Mouse (Mus musculus) induced T-regulatory cell, adult 2 months (primary cell): ENCODE measurements at regions not wholly inside any gene's neighbourhood (a gene's known extent, or its start where the extent isn't known, plus 50 kb on each side); places are given as distances from the start of the nearest gene placed in this dataset.

Experiments
- DNase-seq: peaks from one replicate; pipeline ENCODE4 v3.0.0-alpha.2; 2012; ENCODE audit warnings: low read depth

- peak; percentile 15 for DNase-seq
These were observed 357.6 kb upstream of the Acvr2a start for GRCm38 (mm10) chr2:48456072-48457040.

GRCm38 (mm10) chr2:48457117-48457516, 356.8 kb upstream of the Acvr2a start:
- DNase-seq = no peak

DNA sequence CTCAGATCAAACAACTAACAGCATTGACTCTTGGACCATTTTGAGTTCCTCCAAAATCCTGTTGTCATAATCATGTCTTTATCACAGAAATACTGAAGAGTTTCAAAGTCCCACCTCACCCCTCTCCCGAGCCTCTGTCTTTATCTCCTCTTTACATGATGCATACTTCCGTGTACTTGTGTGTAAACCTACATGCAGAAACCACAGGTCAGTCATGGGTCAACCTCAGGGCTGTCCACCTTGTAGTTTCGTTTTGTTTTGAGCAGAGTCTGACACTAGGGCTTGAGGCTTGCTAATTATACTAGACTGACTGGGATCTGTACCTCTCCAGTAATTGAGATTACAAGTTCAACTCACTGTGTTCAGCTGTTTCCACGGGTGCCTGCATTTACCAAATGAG, 348.4 kb upstream of the Acvr2a start:
- no peak for DNase-seq

DNA sequence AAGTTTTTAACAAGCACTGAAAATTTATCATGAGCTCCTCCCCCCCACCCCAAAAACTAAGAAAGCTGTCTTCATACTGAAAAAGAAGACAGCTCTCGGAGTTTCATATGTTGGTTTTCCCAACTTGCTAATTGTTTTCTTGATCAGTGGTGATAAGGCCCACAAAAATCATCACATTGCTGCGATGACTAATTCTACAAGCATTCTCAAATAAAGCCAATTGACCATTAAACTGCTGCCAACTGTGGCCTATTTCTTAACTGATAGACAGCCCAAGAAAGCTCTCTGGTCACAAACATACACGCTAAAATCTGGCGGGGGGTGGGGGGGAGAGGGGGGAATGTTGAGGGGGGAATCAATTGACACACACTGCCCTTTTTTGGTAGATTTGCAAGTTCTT, 345.0 kb upstream of the Acvr2a start:
- DNase-seq = no peak

GRCm38 (mm10) chr2:48469357-48469756, 344.6 kb upstream of the Acvr2a start:
- DNase-seq = peak; percentile 41

- DNase-seq = peak; percentile 79
These were observed 340.8 kb upstream of the Acvr2a start for GRCm38 (mm10) chr2:48473102-48473501.

GRCm38 (mm10) chr2:48474642-48475041, 339.3 kb upstream of the Acvr2a start:
- peak; percentile 32 for DNase-seq

DNA sequence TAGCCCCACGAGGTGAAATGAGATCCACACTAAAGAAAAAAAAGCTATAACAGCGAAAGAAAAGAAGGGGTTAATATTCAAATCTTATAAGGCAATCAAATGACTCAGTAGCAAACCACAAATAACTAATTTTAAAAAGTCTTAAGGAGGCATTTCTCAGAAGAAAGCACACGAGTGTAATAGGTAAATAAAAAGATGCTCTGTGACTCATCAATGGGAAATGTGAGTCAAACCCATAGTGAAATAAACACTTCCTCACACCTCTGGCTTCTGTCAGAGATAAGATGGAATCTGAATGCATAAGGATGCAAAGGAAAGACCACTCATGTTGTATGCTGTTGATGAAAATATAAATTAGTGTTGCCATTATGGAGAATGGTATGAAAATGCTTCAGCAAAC, 337.1 kb upstream of the Acvr2a start:
- peak; percentile 58 for DNase-seq

- DNase-seq = no peak
These were observed 336.6 kb upstream of the Acvr2a start for GRCm38 (mm10) chr2:48477336-48477735.

DNA sequence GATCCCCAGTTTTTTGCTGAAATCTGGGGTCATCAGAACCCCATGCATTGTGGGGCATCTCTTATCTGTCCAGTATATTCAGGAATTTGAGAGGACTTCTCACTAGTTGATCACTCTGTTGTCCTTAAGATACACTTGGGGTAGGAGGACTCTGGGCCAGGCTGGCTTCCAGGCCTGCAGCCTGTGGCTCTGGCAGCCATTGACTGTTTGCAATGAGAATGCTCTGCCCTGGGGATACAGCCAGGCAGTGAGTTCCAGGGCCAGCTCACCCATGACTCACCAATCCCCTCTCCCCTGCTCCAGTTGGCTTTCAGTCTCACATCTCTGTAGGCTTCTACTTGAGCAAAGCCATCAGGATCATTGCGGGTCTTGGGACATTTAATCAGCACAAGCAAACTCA, 334.3 kb upstream of the Acvr2a start:
- no peak for DNase-seq

- DNase-seq = no peak
These were observed 333.3 kb upstream of the Acvr2a start for GRCm38 (mm10) chr2:48480428-48481191.

DNA sequence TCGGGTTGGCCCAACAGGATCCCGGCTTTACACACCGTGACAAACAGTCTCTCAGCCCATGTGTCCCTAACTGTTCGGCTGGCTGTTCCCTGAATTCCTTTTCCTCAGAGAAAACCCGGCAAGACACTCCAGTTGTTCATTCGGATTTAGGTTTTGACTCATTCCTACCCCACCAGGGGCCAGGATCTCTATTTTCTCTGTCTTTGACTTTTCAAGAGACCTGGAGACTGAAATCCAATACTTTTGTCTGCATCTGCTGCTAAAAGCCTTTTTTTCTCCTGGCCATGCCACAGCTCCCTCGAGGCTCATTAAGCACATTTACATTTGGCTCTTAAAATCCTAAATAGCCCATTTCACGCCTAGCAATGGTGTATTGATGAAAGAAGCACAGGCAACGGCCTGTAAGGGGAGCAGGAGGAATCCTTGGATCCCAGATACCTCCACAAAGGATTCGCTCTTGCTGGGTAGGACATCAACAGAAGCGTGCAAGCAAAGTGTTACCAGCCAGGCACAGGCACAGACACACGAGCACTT, 332.6 kb upstream of the Acvr2a start:
- DNase-seq = no peak

DNA sequence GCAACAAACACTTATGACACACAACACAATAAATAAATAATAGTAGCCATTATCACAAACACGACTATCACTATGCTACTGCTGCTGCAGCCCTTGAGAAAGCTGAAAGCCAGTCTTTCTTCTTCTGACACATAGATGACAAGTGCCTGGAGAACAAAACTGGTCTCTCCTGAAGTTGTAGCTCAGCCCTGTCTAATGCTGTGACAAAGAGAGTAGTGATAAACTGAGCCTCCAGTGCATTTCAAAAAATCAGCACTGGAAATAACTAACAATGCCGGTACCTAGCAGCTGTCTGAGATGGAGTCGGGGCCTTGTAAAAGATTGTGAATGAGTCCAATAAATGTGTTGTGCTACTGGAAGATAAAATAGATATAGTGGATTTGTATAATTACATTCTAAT, 320.3 kb upstream of the Acvr2a start:
- no peak for DNase-seq

- DNase-seq = no peak
These were observed 319.8 kb upstream of the Acvr2a start for GRCm38 (mm10) chr2:48494065-48494464.

DNA sequence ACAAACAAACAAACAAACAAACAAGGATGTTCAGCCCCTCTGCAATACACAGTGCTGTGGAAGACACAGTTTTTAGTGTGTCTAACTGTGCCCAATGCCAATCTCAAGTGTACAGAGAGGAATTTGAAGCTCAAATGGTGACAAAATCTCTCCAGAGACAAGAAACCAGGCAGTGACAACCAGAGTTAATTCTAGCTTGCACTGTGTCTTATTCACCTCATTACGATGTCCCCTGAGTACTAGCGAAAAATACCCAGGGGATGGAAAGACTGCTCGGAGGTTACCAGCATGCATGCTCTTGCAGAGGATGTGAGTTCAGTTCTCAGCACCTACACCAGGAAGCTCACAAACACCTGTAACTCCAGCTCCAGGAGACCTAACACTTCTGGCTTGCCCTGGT, 319.3 kb upstream of the Acvr2a start:
- no peak for DNase-seq

- DNase-seq = no peak
These were observed 315.7 kb upstream of the Acvr2a start for GRCm38 (mm10) chr2:48498047-48498723.

GRCm38 (mm10) chr2:48499396-48499795, 314.5 kb upstream of the Acvr2a start:
- DNase-seq = no peak

DNA sequence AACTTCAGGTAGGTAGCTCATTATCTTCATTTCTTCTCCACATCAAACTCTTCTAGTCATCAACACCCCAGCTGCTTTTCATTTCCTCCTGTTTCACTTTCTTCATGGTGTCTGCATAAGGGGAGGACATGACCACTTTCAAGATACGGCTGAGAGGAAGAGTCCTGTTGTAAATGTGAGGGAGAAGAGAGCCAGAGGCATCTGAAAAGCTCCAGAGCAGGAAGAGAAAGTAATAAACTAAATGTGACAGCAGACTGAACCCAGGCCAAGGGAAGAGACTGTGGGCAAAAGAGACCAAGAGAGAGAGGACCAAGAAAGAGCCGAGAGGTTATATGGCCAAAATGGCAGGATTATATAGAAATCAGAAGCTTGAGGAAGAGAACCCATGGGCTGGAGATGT, 312.5 kb upstream of the Acvr2a start:
- no peak for DNase-seq

DNA sequence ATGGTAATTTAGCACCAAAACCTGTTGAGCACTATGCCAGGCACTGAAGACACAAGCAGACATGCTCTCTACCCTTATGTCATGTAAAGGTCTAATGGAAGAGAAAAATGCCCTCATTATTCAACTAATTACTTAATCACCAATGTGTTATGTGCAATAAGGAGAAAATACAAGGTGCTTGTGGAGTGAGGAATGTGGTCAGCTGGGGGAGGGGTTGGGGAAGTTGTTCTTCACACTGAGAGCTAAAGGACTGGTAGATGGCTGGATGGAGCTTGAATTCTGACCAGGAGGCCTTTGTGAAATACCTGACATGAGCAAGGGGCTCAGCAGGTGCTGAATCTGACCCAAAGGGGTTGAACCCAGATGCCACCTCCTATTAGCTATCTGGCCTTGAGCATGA, 300.1 kb upstream of the Acvr2a start:
- no peak for DNase-seq

DNA sequence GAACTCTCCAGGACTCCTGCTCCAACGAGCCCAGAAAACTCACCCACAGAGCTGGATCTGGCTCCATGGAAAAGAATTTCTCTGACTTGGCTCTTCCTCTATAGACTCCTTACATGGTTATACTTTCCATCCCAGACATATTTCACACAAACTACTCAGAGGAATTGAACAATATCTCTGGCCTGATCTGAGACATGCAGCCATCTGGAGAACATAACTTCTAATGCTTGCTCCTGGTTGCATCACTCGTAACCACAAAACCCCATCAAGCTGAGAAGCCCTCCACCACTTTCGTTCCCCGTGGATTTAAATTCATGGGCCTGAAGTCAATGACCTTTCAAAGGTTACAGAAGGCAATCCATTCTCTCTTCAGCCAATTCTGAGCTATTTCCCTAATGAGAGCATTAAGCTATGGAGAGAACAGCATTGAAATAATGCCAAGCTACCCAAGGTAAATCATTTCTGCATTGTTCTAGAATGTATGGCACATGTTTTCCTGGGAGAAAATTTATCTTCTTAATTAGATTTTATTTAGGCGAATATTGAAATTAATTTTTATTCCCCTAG, 294.0 kb upstream of the Acvr2a start:
- DNase-seq = no peak

DNA sequence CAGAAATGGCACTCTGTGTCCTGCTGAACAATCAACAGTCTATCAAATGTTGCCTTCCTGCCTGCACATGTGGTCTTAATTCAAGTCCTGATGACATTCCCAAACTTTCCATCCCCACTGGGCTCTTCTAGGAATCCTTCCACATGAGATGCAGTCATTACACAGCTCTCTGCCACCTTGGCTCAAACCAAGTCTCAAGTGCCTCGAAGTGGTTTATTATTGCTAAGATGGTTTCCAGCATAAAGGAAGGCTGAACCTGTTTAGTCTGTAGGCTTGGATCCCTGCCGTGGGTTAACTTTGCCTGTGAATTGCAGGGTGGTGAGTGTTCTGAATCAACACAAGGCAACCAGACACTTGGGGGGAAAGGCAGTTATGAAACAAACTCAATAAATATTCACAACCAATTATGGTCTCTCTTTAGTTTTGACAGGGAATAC, 293.4 kb upstream of the Acvr2a start:
- no peak for DNase-seq

- no peak for DNase-seq
These were observed 278.5 kb upstream of the Acvr2a start for GRCm38 (mm10) chr2:48535453-48535852.
